In the genomic region with DNA sequence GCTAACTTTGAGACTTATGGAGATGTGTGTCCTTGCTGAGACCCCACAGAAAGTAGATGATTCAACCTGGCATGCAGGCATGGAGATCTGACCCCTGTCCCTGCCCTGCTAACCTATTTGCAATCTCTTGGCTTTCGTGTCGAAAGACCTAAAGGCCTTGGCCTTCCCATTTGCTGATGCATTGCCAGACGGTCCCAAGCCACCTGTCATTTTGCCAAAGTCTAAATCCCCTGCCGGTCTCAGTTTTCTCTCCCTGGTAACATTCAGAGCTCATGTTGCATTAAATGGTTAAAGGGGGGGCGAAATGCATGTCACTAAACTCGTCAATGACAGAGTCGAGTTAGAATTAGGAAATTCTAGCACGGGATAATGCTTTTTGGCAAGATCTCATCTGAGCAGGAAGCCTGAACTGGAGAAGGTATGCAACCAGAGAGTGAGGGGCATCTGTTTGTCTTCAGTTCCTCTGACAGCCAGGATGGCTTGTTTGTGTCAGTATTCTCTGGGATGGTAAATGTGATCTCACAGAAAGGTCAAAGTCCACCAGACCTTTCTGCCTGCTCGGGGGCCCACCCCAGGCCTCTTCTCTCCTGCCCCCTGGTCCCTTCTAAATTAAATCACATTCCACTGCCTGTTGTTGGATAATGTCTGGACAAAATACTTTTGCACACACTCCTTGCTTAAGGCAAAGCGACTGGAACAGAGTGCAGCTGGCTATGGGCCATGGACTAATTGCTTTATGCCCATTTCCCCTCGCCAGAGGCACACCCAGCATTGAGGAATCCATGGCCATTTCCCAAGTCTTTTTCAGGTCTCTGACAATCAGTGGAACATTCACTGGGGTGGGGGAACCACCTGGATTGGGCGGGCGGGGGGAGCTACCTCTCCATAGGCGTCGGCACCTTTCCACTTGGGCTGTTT, we compare ENCODE assay signal across 9 mouse cellular contexts.
DNase-seq lines count a peak whose midpoint lies in the region; ATAC-seq and TF ChIP-seq lines count a peak whose summit lies in the region.
"Had no signal": no experiment of that assay in that cellular context is flagged by ENCODE, and none has a peak within 500 bp of the region (broad histone marks: within the 10 kb centered on the region; RNA-seq: fewer than 3 reads in every experiment).

No protein-coding gene starts in this region.

- no peak overlapping the region; the same call in 1 of the 2 replicates for H3K9ac ChIP-seq in limb, embryonic 11.5 days (ENCODE audit: low read length)

- no peak for TF ChIP-seq CTCF in brain, embryonic 14.5 days (IDR thresholded peaks at IDR 0.05; ENCODE audit: borderline replicate concordance, extremely low read depth, insufficient read depth, insufficient read length)
- no peak for TF ChIP-seq CTCF in embryonic fibroblast, embryonic 13.5 days (IDR thresholded peaks at IDR 0.05; ENCODE audit: borderline replicate concordance, insufficient read depth, low read length)

- peak; percentile 87 for DNase-seq in brain, embryonic 14.5 days (ENCODE audit: low read depth)
- peak; percentile 37 for DNase-seq in heart, postnatal 25 days (ENCODE audit: low spot score)
- no peak for DNase-seq in limb, embryonic 11.5 days (ENCODE audit: low spot score)
- DNase-seq in skeletal muscle tissue, adult 2 months (ENCODE audit: low read depth, low spot score), result peak; percentile 60
- no peak for DNase-seq in layer of hippocampus, postnatal 14 days (ENCODE audit: low spot score in 2 of 2)
- no peak for DNase-seq in urinary bladder, adult 2 months (ENCODE audit: low spot score)

- no peaks in the 10 kb centered on the region for H3K27me3 ChIP-seq in limb, embryonic 11.5 days (ENCODE audit: control insufficient read depth, insufficient read depth, low read length)
- H3K27me3 ChIP-seq: megakaryocyte, embryonic 14.5 days had no signal

- TF ChIP-seq POLR2A in brain, embryonic 14.5 days (IDR thresholded peaks at IDR 0.05; ENCODE audit: borderline replicate concordance, extremely low read depth, insufficient read depth, insufficient read length, poor library complexity, severe bottlenecking), result no peak
- no peak for TF ChIP-seq POLR2A in embryonic fibroblast, embryonic 13.5 days (IDR thresholded peaks at IDR 0.05; ENCODE audit: low read depth, low read length)

- H3K4me2 ChIP-seq in limb, embryonic 11.5 days (ENCODE audit: low read depth, severe bottlenecking), result no peak overlapping the region

- 0 out of 2 replicates have a peak overlapping the region, but pooled peaks have one; percentile 10 for H3K27ac ChIP-seq in embryonic fibroblast, embryonic 13.5 days (ENCODE audit: insufficient read depth, low read length)
- no peak overlapping the region for H3K27ac ChIP-seq in limb, embryonic 11.5 days (replicated peaks; ENCODE audit: low read depth, low read length)

- peaks cover 4% of the 10 kb centered on the region; the same call in 1 of the 2 replicates for H3K4me1 ChIP-seq in embryonic fibroblast, embryonic 13.5 days (ENCODE audit: control insufficient read depth, insufficient read depth, low read length)
- peaks cover 17% of the 10 kb centered on the region for H3K4me1 ChIP-seq in limb, embryonic 11.5 days (ENCODE audit: control insufficient read depth, insufficient read depth, low read length)
- H3K4me1 ChIP-seq: megakaryocyte, embryonic 14.5 days had no signal

- 20% methylated on average over 15 of the region's 15 CpGs for whole genome bisulfite sequencing in limb, embryonic 11.5 days

- H3K4me3 ChIP-seq in embryonic fibroblast, embryonic 13.5 days (ENCODE audit: insufficient read depth, low read length), result no peak overlapping the region
- H3K4me3 ChIP-seq in limb, embryonic 11.5 days (ENCODE audit: low read depth, low read length), result no peak overlapping the region
- H3K4me3 ChIP-seq: megakaryocyte, embryonic 14.5 days had no signal

- H3K9me3 ChIP-seq in limb, embryonic 11.5 days (ENCODE audit: control insufficient read depth, low read length), result no peaks in the 10 kb centered on the region; the same call in 1 of the 2 replicates

- peak; percentile 59; the same call in 1 of the 2 replicates for ATAC-seq in limb, embryonic 11.5 days (ENCODE audit: insufficient number of reproducible peaks, low FRiP score, low TSS enrichment, low read depth)
- no peak for ATAC-seq in CD4-positive, CD25-positive, alpha-beta regulatory T cell, adult 4 months

- intact Hi-C loops in heart, postnatal 25 days (cut with DNase I), result loop anchor here (2.0 to 5.0 kb wide), 2 partner anchors 41 to 118 kb away; a partner anchor contains a TSS

- no peaks in the 10 kb centered on the region for H3K36me3 ChIP-seq in limb, embryonic 11.5 days (ENCODE audit: control insufficient read depth, insufficient read depth, low read length)

Comparison
In these comparisons a context has a peak if more than half of its experiments do, and no peak if none do; other contexts are left out.
1. DNase-seq: peak in brain, embryonic 14.5 days (single experiment), heart, postnatal 25 days (single experiment) and skeletal muscle tissue, adult 2 months (single experiment); none in limb, embryonic 11.5 days (single experiment), layer of hippocampus, postnatal 14 days (0 of 2) and urinary bladder, adult 2 months (single experiment).